Mouse (Mus musculus) liver, postnatal 0 days (tissue): ENCODE results near the gene Fryl. TPM values are rescaled to one million over a fixed set of nuclear protein-coding genes. Genes with fewer than 3 reads are reported as not detected.
A peak's percentile ranks its signal among the peaks of the same experiment; 100 is the strongest.

Experiments used
- ATAC-seq: fragments of 200-750 bp; cut with Nextera tagmentation; 2 replicates; pipeline ENCODE4 v1.8.0; 2017; ENCODE audit warnings: mild to moderate bottlenecking, moderate library complexity
- DNase-seq: peaks from one replicate; pipeline ENCODE4 v3.0.0-alpha.2; 2016
- H3K27ac ChIP-seq: fragments of 300-500 bp; sonication (generic); 2 replicates; pipeline ENCODE4 v1.5.1; 2014; ENCODE audit warnings: antibody characterized with exemption, moderate library complexity, mild to moderate bottlenecking, low read depth
- H3K27me3 ChIP-seq: fragments of 300-500 bp; sonication (generic); 2 replicates; pipeline ENCODE4 v1.6.1; 2014; ENCODE audit warnings: low read length, control low read depth, mixed read lengths; ENCODE audit not compliant: insufficient read depth
- H3K36me3 ChIP-seq: fragments of 300-500 bp; sonication (generic); replicated peaks from 2 replicates; pipeline ENCODE4 v1.6.1; 2014; ENCODE audit warnings: mild to moderate bottlenecking, control low read depth, low read length, moderate library complexity, mixed read lengths; ENCODE audit not compliant: insufficient read depth
- H3K4me1 ChIP-seq: fragments of 300-500 bp; sonication (generic); 2 replicates; pipeline ENCODE4 v1.6.1; 2014; ENCODE audit warnings: antibody characterized with exemption, mild to moderate bottlenecking, control low read depth; ENCODE audit not compliant: insufficient read depth
- H3K4me2 ChIP-seq: fragments of 300-500 bp; sonication (generic); 2 replicates; pipeline ENCODE4 v1.6.1; 2014; ENCODE audit warnings: low read depth, mild to moderate bottlenecking, low read length, moderate library complexity, mixed read lengths
- H3K4me3 ChIP-seq: fragments of 300-500 bp; sonication (generic); 2 replicates; pipeline ENCODE4 v1.5.1; 2014; ENCODE audit warnings: low read depth, low read length
- H3K9ac ChIP-seq: fragments of 300-500 bp; sonication (generic); replicated peaks from 2 replicates; pipeline ENCODE4 v1.6.1; 2014; ENCODE audit warnings: mild to moderate bottlenecking, moderate library complexity
- H3K9me3 ChIP-seq: fragments of 300-500 bp; sonication (generic); 2 replicates; pipeline ENCODE4 v1.6.1; 2016; ENCODE audit warnings: mild to moderate bottlenecking, control low read depth, low read length, mixed read lengths
- CTCF ChIP-seq: sonication (generic); IDR thresholded peaks from 2 replicates; pipeline ENCODE4 v1.5.1; 2016; ENCODE audit warnings: antibody characterized with exemption, low read depth
- EP300 ChIP-seq: IDR thresholded peaks from 2 replicates; pipeline ENCODE4 v1.6.1; 2016; ENCODE audit warnings: antibody characterized with exemption, low read depth, mild to moderate bottlenecking
- WGBS: fragments of 180-500 bp; shearing (Covaris S2); extraction: QIAGEN DNeasy Blood & Tissue Kit; methylation state at CpG from one replicate; pipeline ENCODE4 v1.1.7; 2014; ENCODE audit not compliant: insufficient replicate concordance; 5-methylcytosine and 5-hydroxymethylcytosine counted together
- polyA plus RNA-seq: library from polyadenylated mRNA; unstranded; fragments of >200 nt; fragmentation: Nextera tagmentation; extraction: Ambion mirVana; gene quantifications from 2 replicates; pipeline ENCODE4 v1.2.1, GENCODE M21; 2015

The Fryl gene
- polyA plus RNA-seq, 1 experiment from 2014 or later, result 25.8 TPM

GRCm38 (mm10) chr5:73157502-73157901 is 98.9 kb downstream of the Fryl start:
- Histone ChIP-seq H3K36me3 (no peaks in the 10 kb centered on the region), H3K9me3 (no peaks in the 10 kb centered on the region), H3K27me3 (no peaks in the 10 kb centered on the region), H3K27ac (no peak overlapping the region), H3K4me3 (no peak overlapping the region), H3K4me2 (no peak overlapping the region), H3K4me1 (peaks cover 3% of the 10 kb centered on the region; the same call in 1 of the 2 replicates), H3K9ac (no peak overlapping the region)
- 74% methylated on average over 6 of the region's 6 CpGs for WGBS
- TF ChIP-seq CTCF (no peak), EP300 (no peak)
- ATAC-seq, result no peak
- no peak for DNase-seq

- no peak overlapping the region for H3K27ac ChIP-seq
- no peak for TF ChIP-seq CTCF
- no peak for TF ChIP-seq EP300
- H3K36me3 ChIP-seq, result no peaks in the 10 kb centered on the region
- DNase-seq (no peak), ATAC-seq (no peak)
- no peak overlapping the region for H3K4me2 ChIP-seq
- no peak overlapping the region for H3K4me3 ChIP-seq
- peaks cover 3% of the 10 kb centered on the region; the same call in 1 of the 2 replicates for H3K4me1 ChIP-seq
- H3K9me3 ChIP-seq, result no peaks in the 10 kb centered on the region
- no peaks in the 10 kb centered on the region for H3K27me3 ChIP-seq
- H3K9ac ChIP-seq, result no peak overlapping the region
- WGBS, result 73% methylated on average over 5 of the region's 5 CpGs
These were observed 99.4 kb downstream of the Fryl start for GRCm38 (mm10) chr5:73157009-73157408.

DNA sequence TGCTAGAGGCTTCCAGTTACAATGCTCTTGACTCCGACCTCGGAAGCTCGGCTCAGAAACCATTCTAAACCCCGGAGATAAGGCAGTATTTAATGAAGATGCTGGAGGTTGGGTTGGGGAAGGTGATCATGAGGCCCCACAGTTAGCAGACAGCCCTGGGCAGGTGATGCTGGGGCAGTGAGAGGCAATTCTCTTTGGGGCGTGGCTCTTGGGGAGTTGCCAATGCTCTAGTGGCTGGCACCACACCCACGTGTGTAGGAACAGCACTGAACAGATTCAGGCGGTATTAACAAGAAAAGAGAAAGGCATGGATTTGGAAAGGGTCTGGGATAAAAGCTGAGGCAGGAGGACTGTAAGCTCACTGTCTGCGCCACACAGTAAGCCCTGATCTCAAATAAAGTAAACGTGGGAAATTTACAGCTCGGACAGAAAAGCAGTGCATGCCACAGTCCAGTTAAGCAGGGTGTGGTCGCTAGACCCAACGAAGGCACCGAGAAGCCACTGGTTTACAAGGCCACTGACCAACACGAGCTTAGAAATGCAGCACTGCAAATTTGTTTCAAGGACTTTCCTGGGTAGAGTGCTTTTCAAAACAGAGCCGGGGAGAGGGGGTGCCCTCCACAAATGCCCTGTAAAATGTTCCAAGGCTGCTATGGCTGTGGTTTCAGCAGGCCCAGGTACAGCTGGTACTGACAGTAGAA is 100.0 kb downstream of the Fryl start:
- no peak for ATAC-seq
- no peak for TF ChIP-seq EP300
- TF ChIP-seq CTCF, result no peak
- DNase-seq, result peak; percentile 55
- Histone ChIP-seq H3K36me3 (no peaks in the 10 kb centered on the region), H3K27me3 (no peaks in the 10 kb centered on the region), H3K4me2 (no peak overlapping the region), H3K4me1 (peaks cover 3% of the 10 kb centered on the region; the same call in 1 of the 2 replicates), H3K27ac (no peak overlapping the region), H3K9ac (no peak overlapping the region), H3K4me3 (no peak overlapping the region), H3K9me3 (no peaks in the 10 kb centered on the region)
- 67% methylated on average over 15 of the region's 15 CpGs for WGBS

DNA sequence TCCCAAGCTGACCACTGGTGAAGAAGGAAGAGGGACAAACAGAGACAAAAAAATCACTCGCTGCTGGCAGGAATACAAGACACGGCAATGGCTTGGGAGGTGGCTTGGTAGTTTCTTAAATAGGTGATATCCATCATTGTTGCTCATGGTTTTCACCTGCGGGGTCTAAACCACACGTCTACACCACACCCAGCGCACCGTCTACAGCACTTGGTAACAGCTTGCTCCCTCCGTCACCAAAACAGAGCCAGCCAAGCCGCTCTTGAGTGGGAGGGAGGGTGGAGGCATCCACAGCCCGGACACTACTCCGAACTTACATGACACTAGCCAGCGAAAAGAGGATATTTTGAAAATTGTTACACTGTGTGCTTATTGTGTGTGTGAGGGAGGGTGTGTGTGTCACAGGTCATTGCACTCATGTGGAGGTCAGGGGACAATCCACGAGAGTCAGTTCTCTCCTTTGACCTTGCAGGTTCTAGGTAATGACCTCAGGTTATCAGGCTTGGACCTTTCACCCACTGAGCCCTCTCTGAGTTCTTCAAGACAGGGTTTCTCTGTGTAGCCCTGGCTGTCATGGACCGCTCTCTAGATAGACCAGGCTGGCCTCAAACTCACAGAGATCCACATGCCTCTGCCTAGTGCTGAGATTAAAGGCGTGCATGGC is 102.5 kb downstream of the Fryl start:
- Histone ChIP-seq H3K4me2 (no peak overlapping the region), H3K36me3 (no peaks in the 10 kb centered on the region), H3K27me3 (no peaks in the 10 kb centered on the region), H3K27ac (no peak overlapping the region), H3K4me1 (peaks cover 7% of the 10 kb centered on the region; the same call in 1 of the 2 replicates), H3K9me3 (no peaks in the 10 kb centered on the region), H3K9ac (no peak overlapping the region), H3K4me3 (no peak overlapping the region)
- 89% methylated on average over 14 of the region's 14 CpGs for WGBS
- ATAC-seq, result peak; percentile 49; the same call in 1 of the 2 replicates
- TF ChIP-seq CTCF (no peak), EP300 (no peak)
- no peak for DNase-seq

- no peak overlapping the region for H3K9ac ChIP-seq
- no peak for TF ChIP-seq EP300
- no peak for TF ChIP-seq CTCF
- DNase-seq (no peak), ATAC-seq (no peak)
- no peaks in the 10 kb centered on the region for H3K9me3 ChIP-seq
- H3K4me3 ChIP-seq, result no peak overlapping the region
- peaks cover 3% of the 10 kb centered on the region for H3K36me3 ChIP-seq
- no peaks in the 10 kb centered on the region for H3K27me3 ChIP-seq
- H3K27ac ChIP-seq, result no peak overlapping the region
- peaks cover 7% of the 10 kb centered on the region; the same call in 1 of the 2 replicates for H3K4me1 ChIP-seq
- H3K4me2 ChIP-seq, result no peak overlapping the region
These were observed 104.2 kb downstream of the Fryl start for GRCm38 (mm10) chr5:73152206-73152605.

GRCm38 (mm10) chr5:73150877-73151445 is 105.5 kb downstream of the Fryl start:
- Histone ChIP-seq H3K4me3 (no peak overlapping the region), H3K27ac (no peak overlapping the region), H3K9ac (no peak overlapping the region), H3K4me2 (no peak overlapping the region), H3K9me3 (no peaks in the 10 kb centered on the region), H3K36me3 (peaks cover 13% of the 10 kb centered on the region), H3K4me1 (0 out of 2 replicates have a peak, but pooled peaks cover 4% of the 10 kb centered on the region), H3K27me3 (no peaks in the 10 kb centered on the region)
- 86% methylated on average over 6 of the region's 6 CpGs for WGBS
- no peak for TF ChIP-seq CTCF
- no peak for TF ChIP-seq EP300
- ATAC-seq (no peak), DNase-seq (no peak)
